Mouse (Mus musculus): Measurements from ENCODE around the gene Clcn7. TPM values are rescaled to one million over a fixed set of nuclear protein-coding genes. Genes with fewer than 3 reads are reported as not detected.
"Not testable (repeated sequence)": the region's sequence is repeated elsewhere in the genome, so short reads cannot be mapped to it uniquely, and the experiment has no call there.

Clcn7 gene
- polyA plus RNA-seq, 1 experiment: not detected

DNA sequence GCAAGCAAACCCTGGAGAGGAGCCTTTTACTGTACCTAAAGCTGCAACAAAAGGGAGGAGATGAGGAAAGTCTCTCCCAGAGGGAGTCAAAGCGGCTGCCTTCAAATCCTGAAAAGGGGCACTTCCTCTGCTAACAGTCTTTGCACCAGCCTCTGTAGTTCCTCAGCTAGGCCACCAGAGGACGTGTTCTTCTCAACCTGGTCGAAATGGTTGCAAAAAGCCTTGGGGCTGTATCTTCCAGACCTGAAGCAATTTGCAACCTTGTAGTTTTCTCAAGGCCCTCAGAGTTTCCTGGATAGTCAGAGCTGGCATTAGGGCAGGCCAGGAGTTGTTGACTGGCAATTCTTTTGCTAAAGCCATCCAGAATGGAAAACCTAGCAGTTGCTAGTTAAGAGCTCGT lies 15.9 kb upstream of the Clcn7 start:
- no peak overlapping the region for H3K27ac ChIP-seq (ENCODE audit: insufficient read depth, low read depth, low read length)
- TF ChIP-seq POLR2A (IDR thresholded peaks at IDR 0.05; ENCODE audit: insufficient read depth, low read depth, low read length) (no peak), CTCF (IDR thresholded peaks at IDR 0.05; ENCODE audit: insufficient read depth, low read depth, low read length) (no peak)
- peaks cover 7% of the 10 kb centered on the region for H3K4me1 ChIP-seq (ENCODE audit: control insufficient read depth, insufficient read depth, low read length)
- H3K4me3 ChIP-seq (ENCODE audit: insufficient read depth, low read depth, low read length): no peak overlapping the region
- 34% methylated on average over 4 of the region's 4 CpGs for WGBS

DNA sequence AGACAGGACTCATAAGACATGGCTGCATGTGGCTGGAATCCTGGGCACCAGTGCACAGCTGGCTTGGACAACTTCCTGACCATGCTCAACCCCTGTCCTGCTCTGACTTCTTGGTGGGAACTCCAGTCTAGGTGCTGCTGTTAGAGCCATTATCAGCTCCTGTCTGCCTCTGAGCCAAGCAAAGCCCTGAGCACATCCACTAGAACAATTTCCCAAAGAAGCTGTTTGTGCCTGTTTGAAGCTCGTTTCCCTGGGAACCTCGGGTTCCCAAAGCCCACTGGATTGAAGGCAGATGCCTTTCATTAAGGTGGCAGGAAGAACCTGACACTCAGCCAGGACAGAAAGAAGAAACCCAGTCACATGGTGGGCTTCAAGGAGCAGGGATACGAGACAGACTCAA lies 12.8 kb upstream of the Clcn7 start, which contains the start of gene Ptx4:
Ptx4 (plus strand) TSS at position 355 of the 400 bp plus-strand sequence.
- TF ChIP-seq POLR2A (IDR thresholded peaks at IDR 0.05; ENCODE audit: insufficient read depth, low read depth, low read length) (no peak), CTCF (IDR thresholded peaks at IDR 0.05; ENCODE audit: insufficient read depth, low read depth, low read length) (no peak)
- 31% methylated on average over 3 of the region's 3 CpGs for WGBS
- no peaks in the 10 kb centered on the region for H3K4me1 ChIP-seq (ENCODE audit: control insufficient read depth, insufficient read depth, low read length)
- H3K4me3 ChIP-seq (ENCODE audit: insufficient read depth, low read depth, low read length): no peak within 1 kb of the TSS
- H3K27ac ChIP-seq (ENCODE audit: insufficient read depth, low read depth, low read length): no peak within 1 kb of the TSS

DNA sequence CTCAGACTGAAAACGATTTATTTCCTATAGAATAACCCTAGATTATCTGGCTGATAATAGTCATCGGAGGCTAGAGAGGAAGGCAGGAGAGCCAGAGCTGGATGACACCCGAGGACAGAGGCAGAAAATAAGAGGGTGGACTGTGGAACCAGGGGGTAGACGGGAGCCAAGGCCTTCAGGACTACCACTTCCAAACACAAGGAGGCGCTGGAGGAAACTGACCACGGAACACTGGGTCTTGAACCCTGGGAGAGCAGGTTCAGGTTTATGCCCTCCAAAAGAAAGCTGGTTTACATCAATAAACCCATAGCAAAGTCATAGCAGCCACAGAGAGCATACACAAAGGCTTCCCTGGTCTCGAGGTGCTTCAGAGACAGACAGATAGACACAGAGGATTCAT lies 9.2 kb upstream of the Clcn7 start:
- Histone ChIP-seq H3K4me3 (ENCODE audit: insufficient read depth, low read depth, low read length) (no peak overlapping the region), H3K4me1 (ENCODE audit: control insufficient read depth, insufficient read depth, low read length) (no peaks in the 10 kb centered on the region), H3K27ac (ENCODE audit: insufficient read depth, low read depth, low read length) (no peak overlapping the region)
- 31% methylated on average over 7 of the region's 7 CpGs for WGBS
- TF ChIP-seq POLR2A (IDR thresholded peaks at IDR 0.05; ENCODE audit: insufficient read depth, low read depth, low read length) (no peak), CTCF (IDR thresholded peaks at IDR 0.05; ENCODE audit: insufficient read depth, low read depth, low read length) (no peak)

- H3K4me3 ChIP-seq (ENCODE audit: insufficient read depth, low read depth, low read length); H3K4me1 ChIP-seq (ENCODE audit: control insufficient read depth, insufficient read depth, low read length); H3K27ac ChIP-seq (ENCODE audit: insufficient read depth, low read depth, low read length): not testable (repeated sequence)
- WGBS: 67% methylated on average over 3 of the region's 3 CpGs
These were observed 7.6 kb upstream of the Clcn7 start for GRCm38 (mm10) chr17:25125442-25126060.

GRCm38 (mm10) chr17:25127079-25127478 lies 6.1 kb upstream of the Clcn7 start:
- H3K27ac ChIP-seq (ENCODE audit: insufficient read depth, low read depth, low read length): no peak overlapping the region
- H3K4me3 ChIP-seq (ENCODE audit: insufficient read depth, low read depth, low read length): no peak overlapping the region
- 42% methylated on average over 8 of the region's 8 CpGs for WGBS
- H3K4me1 ChIP-seq (ENCODE audit: control insufficient read depth, insufficient read depth, low read length): no peaks in the 10 kb centered on the region
- TF ChIP-seq POLR2A (IDR thresholded peaks at IDR 0.05; ENCODE audit: insufficient read depth, low read depth, low read length): no peak
- TF ChIP-seq CTCF (IDR thresholded peaks at IDR 0.05; ENCODE audit: insufficient read depth, low read depth, low read length): no peak

DNA sequence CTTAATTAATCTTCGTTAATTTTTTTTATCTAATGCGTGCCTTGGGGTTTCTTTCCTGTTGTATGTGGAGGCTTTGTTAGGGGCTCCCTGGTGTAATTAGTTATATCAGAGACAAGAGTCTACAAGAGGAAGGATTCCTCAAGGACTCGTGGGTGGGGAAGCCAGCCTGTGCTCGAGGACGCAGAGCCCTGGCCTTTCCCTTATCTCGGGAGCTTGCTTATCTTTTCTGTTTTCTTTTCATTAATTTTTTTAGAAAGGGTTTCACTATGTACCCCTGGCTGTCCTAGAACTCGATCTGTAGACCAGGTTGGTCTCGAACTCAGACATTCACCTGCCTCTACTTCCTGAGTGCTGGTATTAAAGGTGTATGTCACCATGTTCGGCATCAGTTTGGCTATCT lies 5.5 kb upstream of the Clcn7 start:
- TF ChIP-seq POLR2A (IDR thresholded peaks at IDR 0.05; ENCODE audit: insufficient read depth, low read depth, low read length): no peak
- TF ChIP-seq CTCF (IDR thresholded peaks at IDR 0.05; ENCODE audit: insufficient read depth, low read depth, low read length): no peak
- H3K27ac ChIP-seq (ENCODE audit: insufficient read depth, low read depth, low read length): no peak overlapping the region
- 72% methylated on average over 9 of the region's 9 CpGs for whole genome bisulfite sequencing
- H3K4me1 ChIP-seq (ENCODE audit: control insufficient read depth, insufficient read depth, low read length): no peaks in the 10 kb centered on the region
- H3K4me3 ChIP-seq (ENCODE audit: insufficient read depth, low read depth, low read length): no peak overlapping the region

- TF ChIP-seq CTCF (IDR thresholded peaks at IDR 0.05; ENCODE audit: insufficient read depth, low read depth, low read length): no peak
- TF ChIP-seq POLR2A (IDR thresholded peaks at IDR 0.05; ENCODE audit: insufficient read depth, low read depth, low read length): no peak
- no peak overlapping the region for H3K4me3 ChIP-seq (ENCODE audit: insufficient read depth, low read depth, low read length)
- H3K27ac ChIP-seq (ENCODE audit: insufficient read depth, low read depth, low read length): no peak overlapping the region
- WGBS: 100% methylated on average over 1 of the region's 1 CpGs
- no peaks in the 10 kb centered on the region for H3K4me1 ChIP-seq (ENCODE audit: control insufficient read depth, insufficient read depth, low read length)
These were observed 3.1 kb upstream of the Clcn7 start for GRCm38 (mm10) chr17:25130060-25130459.

- no peak overlapping the region for H3K27ac ChIP-seq (ENCODE audit: insufficient read depth, low read depth, low read length)
These were observed 2.4 kb downstream of the Clcn7 start for GRCm38 (mm10) chr17:25135622-25136021.

GRCm38 (mm10) chr17:25138803-25139202 lies 5.6 kb downstream of the Clcn7 start:
- no peak overlapping the region for H3K27ac ChIP-seq (ENCODE audit: insufficient read depth, low read depth, low read length)
- TF ChIP-seq POLR2A (IDR thresholded peaks at IDR 0.05; ENCODE audit: insufficient read depth, low read depth, low read length): no peak
- no peak for TF ChIP-seq CTCF (IDR thresholded peaks at IDR 0.05; ENCODE audit: insufficient read depth, low read depth, low read length)
- peaks cover 12% of the 10 kb centered on the region for H3K4me1 ChIP-seq (ENCODE audit: control insufficient read depth, insufficient read depth, low read length)
- no peak overlapping the region for H3K4me3 ChIP-seq (ENCODE audit: insufficient read depth, low read depth, low read length)
- 91% methylated on average over 1 of the region's 1 CpGs for WGBS

More at GRCm38 (mm10) chr17:25135622-25136021, 2.4 kb downstream of the Clcn7 start:
- Histone ChIP-seq H3K4me1 (ENCODE audit: control insufficient read depth, insufficient read depth, low read length) (peaks cover 12% of the 10 kb centered on the region), H3K4me3 (ENCODE audit: insufficient read depth, low read depth, low read length) (no peak overlapping the region)
- no peak for TF ChIP-seq CTCF (IDR thresholded peaks at IDR 0.05; ENCODE audit: insufficient read depth, low read depth, low read length)
- no peak for TF ChIP-seq POLR2A (IDR thresholded peaks at IDR 0.05; ENCODE audit: insufficient read depth, low read depth, low read length)
- WGBS: 80% methylated on average over 6 of the region's 6 CpGs

DNA sequence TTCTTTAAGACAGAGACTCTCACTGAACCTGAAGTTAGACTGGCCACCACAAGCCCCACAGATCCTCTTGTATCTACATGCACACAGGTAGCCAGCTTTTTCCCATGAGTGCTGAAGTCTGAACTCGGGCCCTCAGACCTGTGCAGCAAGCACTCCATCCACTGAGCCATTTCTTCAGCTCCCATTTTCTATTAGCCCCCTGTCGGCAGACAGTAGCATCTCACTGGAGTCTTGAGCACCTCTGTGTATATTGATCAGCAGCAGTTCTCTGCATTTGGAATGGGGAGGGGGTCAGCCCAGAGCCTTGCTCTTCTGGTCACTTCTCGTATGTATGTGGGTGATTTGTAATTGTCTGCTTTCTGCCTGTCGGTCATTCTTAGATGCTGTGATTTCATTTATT lies 6.8 kb downstream of the Clcn7 start:
- 64% methylated on average over 4 of the region's 4 CpGs for WGBS
- Histone ChIP-seq H3K4me1 (ENCODE audit: control insufficient read depth, insufficient read depth, low read length) (peaks cover 12% of the 10 kb centered on the region), H3K4me3 (ENCODE audit: insufficient read depth, low read depth, low read length) (no peak overlapping the region), H3K27ac (ENCODE audit: insufficient read depth, low read depth, low read length) (no peak overlapping the region)
- TF ChIP-seq POLR2A (IDR thresholded peaks at IDR 0.05; ENCODE audit: insufficient read depth, low read depth, low read length): no peak
- no peak for TF ChIP-seq CTCF (IDR thresholded peaks at IDR 0.05; ENCODE audit: insufficient read depth, low read depth, low read length)

All from olfactory bulb, adult 2 months (tissue).